Mouse (Mus musculus) yolk sac, embryonic 10.5 days (tissue): ENCODE measurements around the gene Klhl11.

Experiments
- DNase-seq: peaks from one replicate; pipeline ENCODE4 v3.0.0-alpha.2; 2017; ENCODE audit warnings: low spot score

Klhl11 gene

GRCm38 (mm10) chr11:100471352-100472196 lies 967 bp downstream of the Klhl11 start:
- DNase-seq: no peak

GRCm38 (mm10) chr11:100465833-100466232 lies 6.7 kb downstream of the Klhl11 start:
- no peak for DNase-seq

- DNase-seq: no peak
Measured at GRCm38 (mm10) chr11:100465229-100465792, 7.2 kb downstream of the Klhl11 start.

GRCm38 (mm10) chr11:100462699-100463098 lies 9.8 kb downstream of the Klhl11 start:
- no peak for DNase-seq

- DNase-seq: no peak
Measured at GRCm38 (mm10) chr11:100457711-100458110, 14.8 kb downstream of the Klhl11 start.

GRCm38 (mm10) chr11:100457247-100457646 lies 15.3 kb downstream of the Klhl11 start:
- DNase-seq: no peak

GRCm38 (mm10) chr11:100442625-100443024 lies 29.9 kb downstream of the Klhl11 start:
- DNase-seq: no peak

GRCm38 (mm10) chr11:100441797-100442196 lies 30.7 kb downstream of the Klhl11 start, which contains the start of the genes Nt5c3b and Klhl10:
Gene Nt5c3b, minus strand, starts transcription at chr11:100441808.
Gene Klhl10, plus strand, starts transcription at chr11:100441917.
- no peak for DNase-seq

GRCm38 (mm10) chr11:100440691-100441522 lies 31.6 kb downstream of the Klhl11 start:
- DNase-seq: peak; percentile 76

- DNase-seq: no peak
Measured at GRCm38 (mm10) chr11:100437901-100438300, 34.6 kb downstream of the Klhl11 start.

- no peak for DNase-seq
Measured at GRCm38 (mm10) chr11:100435678-100436246, 36.8 kb downstream of the Klhl11 start.

GRCm38 (mm10) chr11:100432002-100432401 lies 40.5 kb downstream of the Klhl11 start:
- DNase-seq: peak; percentile 79

- no peak for DNase-seq
Measured at GRCm38 (mm10) chr11:100430052-100430451, 42.5 kb downstream of the Klhl11 start.

GRCm38 (mm10) chr11:100428612-100429199 lies 43.8 kb downstream of the Klhl11 start:
- DNase-seq: no peak

GRCm38 (mm10) chr11:100426820-100427219 lies 45.7 kb downstream of the Klhl11 start:
- no peak for DNase-seq

- peak; percentile 80 for DNase-seq
Measured at GRCm38 (mm10) chr11:100425851-100426250, 46.7 kb downstream of the Klhl11 start.

GRCm38 (mm10) chr11:100423836-100424235 lies 48.7 kb downstream of the Klhl11 start:
- DNase-seq: no peak

- no peak for DNase-seq
Measured at GRCm38 (mm10) chr11:100421537-100421936, 51.0 kb downstream of the Klhl11 start.

GRCm38 (mm10) chr11:100414914-100415822 lies 57.4 kb downstream of the Klhl11 start, which contains the start of gene Fkbp10:
Gene Fkbp10, plus strand, starts transcription at chr11:100415697.
- peak; percentile 81 for DNase-seq
